In genomic region chr7:19753587-19753986, GRCm38 (mm10) we compare ENCODE assay signal across 14 mouse cellular contexts. TPM values are rescaled to one million over a fixed set of nuclear protein-coding genes. Genes with fewer than 3 reads are reported as not detected.
DNase-seq lines count a peak whose midpoint lies in the region; TF ChIP-seq lines count a peak whose summit lies in the region.
"Had no signal": no experiment of that assay in that cellular context is flagged by ENCODE, and none has a peak within 500 bp of the region (broad histone marks: within the 10 kb centered on the region; RNA-seq: fewer than 3 reads in every experiment).

No protein-coding gene starts in this region.

- H3K4me1 ChIP-seq in heart, adult 2 months (ENCODE audit: control insufficient read depth, insufficient read depth, low read length), result peaks cover 28% of the 10 kb centered on the region

- TF ChIP-seq CTCF in heart, adult 2 months (IDR thresholded peaks at IDR 0.05), result peak; percentile 26; the same call in 1 of the 2 replicates

- 13% methylated on average over 7 of the region's 7 CpGs for WGBS in heart, adult 2 months

- TF ChIP-seq POLR2A in heart, adult 2 months (IDR thresholded peaks at IDR 0.05; ENCODE audit: insufficient read depth, low read depth, low read length), result no peak

- TF ChIP-seq EP300 in heart, adult 2 months (IDR thresholded peaks at IDR 0.05; ENCODE audit: insufficient read depth, low read depth, low read length), result peak; percentile 83; the same call in 1 of the 2 replicates

- peaks cover 12% of the 10 kb centered on the region for H3K36me3 ChIP-seq in heart, adult 2 months (ENCODE audit: control insufficient read depth, insufficient read depth, low read length)
- H3K36me3 ChIP-seq: hindbrain, embryonic 12.5 days had no signal

- H3K27ac ChIP-seq in heart, adult 2 months, result peak overlapping the region; percentile 98
- H3K27ac ChIP-seq: hindbrain, embryonic 12.5 days; left cerebral cortex, adult 2 months; liver, embryonic 14.5 days had no signal

- DNase-seq in heart, adult 2 months, result peak; percentile 61 to 71
- no peak for DNase-seq in heart, postnatal 36 days
- DNase-seq in NIH3T3 (ENCODE audit: low read depth) (peak; percentile 31), liver (no peak)
- peak; percentile 49 for DNase-seq in heart, postnatal 4 days
- DNase-seq in lung, postnatal 10 days, result peak; percentile 85
- no peak for DNase-seq in thymus, postnatal 10 days (ENCODE audit: low spot score in 2 of 2)
- no peak for DNase-seq in testis, postnatal 10 days (ENCODE audit: low spot score)
- DNase-seq: adrenal gland, postnatal 10 days; cerebellum, postnatal 25 days; retina, postnatal 1 day had no signal

- no peak overlapping the region for H3K9ac ChIP-seq in heart, adult 2 months (ENCODE audit: low read depth, low read length)
- H3K9ac ChIP-seq: hindbrain, embryonic 12.5 days; liver, embryonic 14.5 days had no signal

- H3K79me2 ChIP-seq in heart, adult 2 months (replicated peaks; ENCODE audit: control insufficient read depth, insufficient read depth, low read length), result no peaks in the 10 kb centered on the region

- no peak overlapping the region for H3K4me3 ChIP-seq in heart, adult 2 months
- H3K4me3 ChIP-seq: hindbrain, embryonic 12.5 days; left cerebral cortex, adult 2 months had no signal

- H3K27me3 ChIP-seq in heart, adult 2 months (ENCODE audit: control insufficient read depth, insufficient read depth, low read length), result no peaks in the 10 kb centered on the region
- H3K27me3 ChIP-seq: hindbrain, embryonic 12.5 days had no signal

- intact Hi-C loops in heart, adult 2 months (cut with DNase I), result loop anchor here (5.0 kb wide), 3 partner anchors 89 to 184 kb away; no protein-coding TSS in a partner anchor
- intact Hi-C loops in heart, postnatal 36 days (cut with DNase I), result loop anchor here (5.0 kb wide), 2 partner anchors 119 to 184 kb away; no protein-coding TSS in a partner anchor

RNA-seq across cellular contexts. Expression of gene Nectin2, which starts 3.3 kb away (rescaled TPM):
- 10 to 100 TPM; 30.2 to 41.4 TPM for total RNA-seq in heart, adult 2 months (2021)
- polyA plus RNA-seq in heart, adult 2 months (2012; rRNA removed), result 29.4 and 30.7 TPM in 2 replicates
- 10 to 100 TPM; 33.2 to 41.7 TPM for total RNA-seq in heart, postnatal 36 days (2021)
- 10 to 100 TPM; 41.7 to 45.4 TPM for total RNA-seq in heart, postnatal 4 days (2021)

RNA-seq across cellular contexts. Expression of gene Bcam, which starts 17.2 kb away (rescaled TPM):
- total RNA-seq in heart, adult 2 months (2021), result 100 to 1,000 TPM; 190 to 214 TPM
- polyA plus RNA-seq in heart, adult 2 months (2012; rRNA removed), result 240 and 262 TPM in 2 replicates
- total RNA-seq in heart, postnatal 36 days (2021), result 100 to 1,000 TPM; 210 to 232 TPM
- 100 to 1,000 TPM; 263 to 285 TPM for total RNA-seq in heart, postnatal 4 days (2021)

RNA-seq across cellular contexts. Expression of gene Tomm40, which starts 38.3 kb away (rescaled TPM):
- 10 to 100 TPM; 92.7 to 98.2 TPM for total RNA-seq in heart, adult 2 months (2021)
- 81.9 and 91.2 TPM in 2 replicates for polyA plus RNA-seq in heart, adult 2 months (2012; rRNA removed)
- total RNA-seq in heart, postnatal 36 days (2021), result 100 to 1,000 TPM in 1 of 2 experiments, 10 to 100 TPM in 1; 97.7 to 102 TPM
- 100 to 1,000 TPM; 147 to 153 TPM for total RNA-seq in heart, postnatal 4 days (2021)

RNA-seq across cellular contexts. Expression of gene Cblc, which starts 43.0 kb away (rescaled TPM):
- under 1 TPM; 0.63 to 0.77 TPM for total RNA-seq in heart, adult 2 months (2021)
- 0.41 and 1.2 TPM in 2 replicates for polyA plus RNA-seq in heart, adult 2 months (2012; rRNA removed)
- under 1 TPM; 0.75 to 0.81 TPM for total RNA-seq in heart, postnatal 36 days (2021)
- total RNA-seq in heart, postnatal 4 days (2021), result not detected
- total RNA-seq: left cerebral cortex, adult 2 months had no signal

RNA-seq across cellular contexts. Expression of gene Apoe, which starts 54.6 kb away (rescaled TPM):
- 100 to 1,000 TPM; 278 to 293 TPM for total RNA-seq in heart, adult 2 months (2021)
- polyA plus RNA-seq in heart, adult 2 months (2012; rRNA removed), result 456 and 519 TPM in 2 replicates
- 100 to 1,000 TPM; 308 to 344 TPM for total RNA-seq in heart, postnatal 36 days (2021)
- total RNA-seq in heart, postnatal 4 days (2021), result 100 to 1,000 TPM; 198 to 213 TPM

Comparison
In these comparisons a context has a peak if more than half of its experiments do, and no peak if none do; other contexts are left out.
1. DNase-seq: peak in heart, adult 2 months (2 of 2), NIH3T3 (single experiment), heart, postnatal 4 days (single experiment) and lung, postnatal 10 days (single experiment); none in heart, postnatal 36 days (0 of 2), thymus, postnatal 10 days (0 of 2), testis, postnatal 10 days (single experiment) and liver (single experiment).